Mouse (Mus musculus): ENCODE results near the gene Tmed2. TPM values are rescaled to one million over a fixed set of nuclear protein-coding genes. Genes with fewer than 3 reads are reported as not detected.
A peak's percentile ranks its signal among the peaks of the same experiment; 100 is the strongest.
"Not testable (repeated sequence)": the region's sequence is repeated elsewhere in the genome, so short reads cannot be mapped to it uniquely, and the experiment has no call there.

Tmed2 gene
- polyA plus RNA-seq, 1 experiment from 2014 or later: 629 TPM

DNA sequence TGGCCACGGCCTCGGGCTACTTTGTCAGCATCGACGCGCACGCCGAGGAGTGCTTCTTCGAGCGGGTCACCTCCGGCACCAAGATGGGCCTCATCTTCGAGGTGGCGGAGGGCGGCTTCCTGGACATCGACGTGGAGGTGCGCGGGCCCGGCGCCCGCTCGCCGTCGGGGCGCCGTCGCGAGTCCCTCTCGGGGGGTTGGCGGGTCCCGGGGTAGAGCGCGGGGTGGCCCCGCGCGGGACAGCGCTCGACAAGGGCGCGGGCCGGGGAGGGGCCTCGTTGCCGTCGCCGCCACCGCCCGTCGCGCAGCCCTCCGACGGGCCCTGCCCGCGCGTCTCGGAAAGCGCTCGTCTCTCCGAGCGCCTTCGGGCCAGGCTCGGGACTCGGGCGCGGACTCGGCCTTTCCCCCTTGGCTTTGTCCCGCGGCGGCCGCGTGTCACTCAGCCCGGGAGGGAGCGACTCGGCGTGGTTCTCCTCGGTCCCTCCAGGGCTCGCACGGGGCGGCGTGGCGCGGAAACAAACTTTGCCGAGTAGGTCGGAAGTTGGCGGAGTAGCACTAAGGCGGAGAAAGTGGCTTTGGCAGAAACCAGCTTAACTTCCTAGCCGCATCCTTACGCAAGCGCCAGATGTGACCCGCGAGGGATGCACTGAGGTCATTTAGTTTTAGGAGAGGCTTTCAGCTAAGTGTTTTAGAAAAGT is 558 bp downstream of the Tmed2 start:
- ATAC-seq (ENCODE audit: low read depth) (peak; percentile 69), DNase-seq (ENCODE audit: low spot score) (peak; percentile 41)
- Histone ChIP-seq H3K36me3 (ENCODE audit: control insufficient read depth, insufficient read depth, low read length) (peaks cover 35% of the 10 kb centered on the region), H3K27ac (replicated peaks; ENCODE audit: low read depth, low read length) (peak overlapping the region; percentile 89), H3K4me2 (ENCODE audit: low read depth, low read length) (peak overlapping the region; percentile 80), H3K27me3 (replicated peaks; ENCODE audit: control insufficient read depth, insufficient read depth, low read length) (no peaks in the 10 kb centered on the region), H3K9ac (ENCODE audit: low read depth, low read length) (peak overlapping the region; percentile 93), H3K4me1 (ENCODE audit: control insufficient read depth, insufficient read depth, low read length) (peaks cover 5% of the 10 kb centered on the region; the same call in 1 of the 2 replicates), H3K4me3 (ENCODE audit: low read depth, low read length) (peak overlapping the region; percentile 85), H3K9me3 (ENCODE audit: control insufficient read depth, low read length) (no peaks in the 10 kb centered on the region)
- under 1% methylated on average over 29 of the region's 89 CpGs for WGBS

DNA sequence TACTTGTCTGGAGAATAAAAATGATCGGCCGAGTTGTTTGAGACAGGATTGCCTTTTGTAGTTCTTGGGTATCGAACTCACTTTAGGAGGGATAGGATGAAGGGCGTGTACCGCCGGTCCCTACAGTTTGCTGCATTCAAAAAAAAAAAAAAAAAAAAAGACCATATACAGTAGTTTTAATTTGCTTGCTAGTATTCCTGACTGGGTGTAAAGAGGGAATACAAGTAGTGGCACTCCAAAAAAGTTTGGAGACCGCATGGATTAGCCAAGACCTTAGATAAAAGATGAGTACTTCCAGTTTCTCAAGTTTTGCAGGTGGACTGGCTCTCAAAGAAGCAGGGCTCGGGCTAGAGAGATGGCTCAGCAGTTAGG is 1.1 kb downstream of the Tmed2 start:
- Histone ChIP-seq H3K36me3 (ENCODE audit: control insufficient read depth, insufficient read depth, low read length) (peaks cover 41% of the 10 kb centered on the region), H3K4me1 (ENCODE audit: control insufficient read depth, insufficient read depth, low read length) (peaks cover 5% of the 10 kb centered on the region; the same call in 1 of the 2 replicates), H3K4me2 (ENCODE audit: low read depth, low read length) (peak overlapping the region; percentile 80), H3K27ac (replicated peaks; ENCODE audit: low read depth, low read length) (peak overlapping the region; percentile 89), H3K4me3 (ENCODE audit: low read depth, low read length) (peak overlapping the region; percentile 85), H3K9ac (ENCODE audit: low read depth, low read length) (peak overlapping the region; percentile 93), H3K27me3 (replicated peaks; ENCODE audit: control insufficient read depth, insufficient read depth, low read length) (no peaks in the 10 kb centered on the region), H3K9me3 (ENCODE audit: control insufficient read depth, low read length) (no peaks in the 10 kb centered on the region)
- ATAC-seq (ENCODE audit: low read depth): no peak
- DNase-seq (ENCODE audit: low spot score): no peak
- WGBS: 11% methylated on average over 8 of the region's 8 CpGs

DNA sequence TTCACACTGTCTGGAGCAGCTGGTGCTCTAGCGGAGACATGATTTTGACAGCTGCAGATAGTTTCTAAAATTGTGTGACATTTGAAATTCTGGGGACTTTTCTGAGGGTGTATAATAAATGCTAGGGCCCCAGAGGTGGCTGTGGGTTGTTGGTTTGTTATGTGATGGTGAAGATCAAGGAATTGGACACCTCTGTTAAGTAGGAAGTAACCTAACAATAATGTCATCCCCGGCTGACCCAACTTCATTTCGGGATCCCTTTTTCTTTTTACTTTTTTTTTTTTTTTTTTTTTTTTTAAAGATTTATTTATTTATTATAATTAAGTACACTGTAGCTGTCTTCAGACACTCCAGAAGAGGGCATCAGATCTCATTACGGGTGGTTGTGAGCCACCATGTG is 10.2 kb downstream of the Tmed2 start:
- H3K27me3 ChIP-seq (replicated peaks; ENCODE audit: control insufficient read depth, insufficient read depth, low read length); H3K4me2 ChIP-seq (ENCODE audit: low read depth, low read length); ATAC-seq (ENCODE audit: low read depth); H3K9me3 ChIP-seq (ENCODE audit: control insufficient read depth, low read length); H3K27ac ChIP-seq (replicated peaks; ENCODE audit: low read depth, low read length); H3K4me1 ChIP-seq (ENCODE audit: control insufficient read depth, insufficient read depth, low read length); H3K4me3 ChIP-seq (ENCODE audit: low read depth, low read length); H3K9ac ChIP-seq (ENCODE audit: low read depth, low read length); DNase-seq (ENCODE audit: low spot score): not testable (repeated sequence)
- peaks cover 44% of the 10 kb centered on the region for H3K36me3 ChIP-seq (ENCODE audit: control insufficient read depth, insufficient read depth, low read length)
- WGBS: 78% methylated on average over 3 of the region's 4 CpGs

DNA sequence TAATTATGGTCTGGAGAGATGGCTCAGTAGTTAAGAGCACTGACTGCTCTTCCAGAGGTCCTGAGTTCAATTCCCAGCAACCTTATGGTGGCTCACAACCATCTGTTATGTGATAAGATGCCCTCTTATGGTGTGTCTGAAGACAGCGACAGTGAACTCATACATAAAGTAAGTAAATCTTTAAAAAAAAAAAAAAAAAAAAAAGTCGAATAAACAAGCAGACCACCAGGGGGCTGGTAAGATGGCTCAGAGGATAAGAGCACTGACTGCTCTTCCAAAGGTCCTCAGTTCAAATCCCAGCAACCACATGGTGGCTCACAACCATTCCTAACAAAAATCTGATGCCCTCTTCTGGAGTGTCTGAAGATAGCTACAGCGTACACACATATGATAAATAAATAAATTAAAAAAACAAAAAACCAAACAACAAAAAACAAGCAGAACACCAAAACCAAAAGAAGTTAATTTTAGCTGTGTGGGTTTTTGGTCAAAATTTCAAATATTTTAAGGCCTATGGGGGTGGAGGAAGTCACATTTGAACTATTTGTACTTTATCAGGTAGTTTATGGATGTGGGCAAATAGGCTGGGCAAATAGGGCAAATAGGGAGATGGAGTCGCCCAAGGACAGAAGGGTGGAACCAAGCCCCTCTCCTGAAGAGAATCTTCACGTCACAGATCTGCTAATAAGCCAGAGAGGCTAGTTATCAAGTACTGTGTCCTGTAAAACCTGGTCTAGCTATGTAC is 11.0 kb downstream of the Tmed2 start:
- DNase-seq (ENCODE audit: low spot score); H3K27me3 ChIP-seq (replicated peaks; ENCODE audit: control insufficient read depth, insufficient read depth, low read length); ATAC-seq (ENCODE audit: low read depth); H3K4me1 ChIP-seq (ENCODE audit: control insufficient read depth, insufficient read depth, low read length); H3K9me3 ChIP-seq (ENCODE audit: control insufficient read depth, low read length): not testable (repeated sequence)
- peaks cover 42% of the 10 kb centered on the region for H3K36me3 ChIP-seq (ENCODE audit: control insufficient read depth, insufficient read depth, low read length)
- peak overlapping the region; percentile 85 for H3K4me2 ChIP-seq (ENCODE audit: low read depth, low read length)
- WGBS: 25% methylated on average over 5 of the region's 5 CpGs
- H3K4me3 ChIP-seq (ENCODE audit: low read depth, low read length): peak overlapping the region; percentile 75
- peak overlapping the region; percentile 75 for H3K9ac ChIP-seq (ENCODE audit: low read depth, low read length)
- H3K27ac ChIP-seq (replicated peaks; ENCODE audit: low read depth, low read length): peak overlapping the region; percentile 83

DNA sequence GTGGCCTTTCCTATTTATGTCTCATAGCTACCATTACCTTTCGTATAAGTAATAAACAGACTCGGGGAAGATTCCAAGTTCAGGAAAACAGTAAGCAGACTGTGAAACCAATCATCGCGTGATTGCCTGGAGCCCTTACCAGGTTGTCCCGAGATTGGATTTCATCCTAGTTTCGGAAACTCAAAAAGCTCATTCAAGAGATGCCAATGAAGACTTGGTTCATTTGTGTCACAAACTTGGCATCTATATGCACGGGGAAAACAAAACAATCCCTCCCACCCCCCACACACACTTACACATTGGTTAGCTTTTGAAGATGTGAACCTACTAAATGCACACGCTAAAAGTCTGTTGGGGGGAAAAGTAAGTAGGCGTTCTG is 11.6 kb downstream of the Tmed2 start:
- peak overlapping the region; percentile 83 for H3K27ac ChIP-seq (replicated peaks; ENCODE audit: low read depth, low read length)
- peak overlapping the region; percentile 75 for H3K9ac ChIP-seq (ENCODE audit: low read depth, low read length)
- peak overlapping the region; percentile 85 for H3K4me2 ChIP-seq (ENCODE audit: low read depth, low read length)
- H3K9me3 ChIP-seq (ENCODE audit: control insufficient read depth, low read length): no peaks in the 10 kb centered on the region
- H3K27me3 ChIP-seq (replicated peaks; ENCODE audit: control insufficient read depth, insufficient read depth, low read length): no peaks in the 10 kb centered on the region
- 6% methylated on average over 9 of the region's 9 CpGs for WGBS
- H3K36me3 ChIP-seq (ENCODE audit: control insufficient read depth, insufficient read depth, low read length): peaks cover 42% of the 10 kb centered on the region
- DNase-seq (ENCODE audit: low spot score): no peak
- H3K4me3 ChIP-seq (ENCODE audit: low read depth, low read length): peak overlapping the region; percentile 75
- ATAC-seq (ENCODE audit: low read depth): no peak
- peaks cover 8% of the 10 kb centered on the region; the same call in 1 of the 2 replicates for H3K4me1 ChIP-seq (ENCODE audit: control insufficient read depth, insufficient read depth, low read length)

DNA sequence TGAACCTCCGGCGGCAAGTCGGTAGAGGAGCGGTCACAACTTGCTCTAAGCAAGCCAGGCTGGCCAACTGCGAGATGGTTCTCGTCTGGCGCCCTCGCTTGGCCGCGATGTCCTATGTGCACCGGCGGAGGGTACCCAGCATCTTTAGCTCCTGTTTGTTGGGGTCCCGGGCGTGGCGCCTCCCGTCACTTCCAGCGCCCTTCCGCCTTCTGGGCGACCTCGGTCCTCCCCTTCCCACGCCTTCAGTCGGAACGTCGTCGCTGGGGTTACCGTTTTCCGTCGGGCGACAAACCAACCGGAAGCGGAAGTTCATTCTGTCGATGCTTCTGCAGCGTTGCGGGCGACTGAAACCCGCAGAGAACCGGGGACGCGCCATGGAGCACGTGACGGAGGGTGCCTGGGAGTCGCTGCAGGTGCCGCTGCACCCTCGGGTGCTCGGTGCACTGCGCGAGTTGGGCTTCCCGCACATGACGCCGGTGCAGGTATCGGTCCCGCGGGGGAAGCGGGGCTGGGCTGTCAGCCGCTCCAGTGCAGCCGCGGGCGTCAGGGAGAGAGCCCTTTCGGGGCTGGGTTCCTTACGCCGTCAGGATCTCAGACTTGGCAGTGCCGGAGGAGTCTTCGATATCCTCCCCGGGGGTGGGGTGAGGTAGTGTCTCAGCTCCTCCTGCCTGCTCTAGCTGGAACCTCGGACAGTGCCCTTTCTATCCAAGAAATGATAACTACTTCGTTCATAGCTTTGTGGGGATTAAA is 12.2 kb downstream of the Tmed2 start, which contains the start of gene Ddx55:
Gene Ddx55 (plus strand): TSS at position 307 of the 750 bp plus-strand sequence.
- H3K4me1 ChIP-seq (ENCODE audit: control insufficient read depth, insufficient read depth, low read length): peaks cover 8% of the 10 kb centered on the region; the same call in 1 of the 2 replicates
- ATAC-seq (ENCODE audit: low read depth): peak; percentile 91
- H3K9me3 ChIP-seq (ENCODE audit: control insufficient read depth, low read length): no peaks in the 10 kb centered on the region
- H3K36me3 ChIP-seq (ENCODE audit: control insufficient read depth, insufficient read depth, low read length): peaks cover 41% of the 10 kb centered on the region
- H3K27me3 ChIP-seq (replicated peaks; ENCODE audit: control insufficient read depth, insufficient read depth, low read length): no peaks in the 10 kb centered on the region
- H3K4me2 ChIP-seq (ENCODE audit: low read depth, low read length): peak within 1 kb of the TSS; percentile 85
- H3K4me3 ChIP-seq (ENCODE audit: low read depth, low read length): peak within 1 kb of the TSS; percentile 75
- H3K27ac ChIP-seq (replicated peaks; ENCODE audit: low read depth, low read length): peak within 1 kb of the TSS; percentile 83
- peak; percentile 95 for DNase-seq (ENCODE audit: low spot score)
- WGBS: 1% methylated on average over 61 of the region's 66 CpGs
- peak within 1 kb of the TSS; percentile 75 for H3K9ac ChIP-seq (ENCODE audit: low read depth, low read length)

DNA sequence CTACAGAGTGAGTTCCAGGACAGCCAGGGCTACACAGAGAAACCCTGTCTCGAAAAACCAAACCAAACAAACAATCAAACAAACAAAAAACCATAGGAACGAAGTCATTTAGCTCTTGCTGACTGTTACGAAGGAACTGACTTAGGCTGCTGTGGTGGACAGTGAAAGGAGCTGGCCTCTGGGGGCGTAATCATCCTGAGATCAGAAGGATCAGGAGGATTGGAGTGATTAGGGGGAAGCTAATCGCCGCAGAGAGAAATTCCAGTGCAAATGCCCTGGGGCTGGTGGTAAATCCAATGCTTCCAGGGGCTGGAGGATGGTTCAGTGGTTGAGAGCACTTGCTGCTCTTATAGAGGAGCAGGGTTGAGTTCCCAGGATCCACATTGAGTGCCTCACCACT is 13.1 kb downstream of the Tmed2 start:
- H3K9ac ChIP-seq (ENCODE audit: low read depth, low read length): no peak overlapping the region
- H3K4me1 ChIP-seq (ENCODE audit: control insufficient read depth, insufficient read depth, low read length): peaks cover 8% of the 10 kb centered on the region; the same call in 1 of the 2 replicates
- DNase-seq (ENCODE audit: low spot score): no peak
- H3K27me3 ChIP-seq (replicated peaks; ENCODE audit: control insufficient read depth, insufficient read depth, low read length): no peaks in the 10 kb centered on the region
- 45% methylated on average over 6 of the region's 6 CpGs for WGBS
- peaks cover 41% of the 10 kb centered on the region for H3K36me3 ChIP-seq (ENCODE audit: control insufficient read depth, insufficient read depth, low read length)
- peak overlapping the region; percentile 75 for H3K4me3 ChIP-seq (ENCODE audit: low read depth, low read length)
- ATAC-seq (ENCODE audit: low read depth): no peak
- no peaks in the 10 kb centered on the region for H3K9me3 ChIP-seq (ENCODE audit: control insufficient read depth, low read length)
- H3K4me2 ChIP-seq (ENCODE audit: low read depth, low read length): peak overlapping the region; percentile 85
- H3K27ac ChIP-seq (replicated peaks; ENCODE audit: low read depth, low read length): no peak overlapping the region

DNA sequence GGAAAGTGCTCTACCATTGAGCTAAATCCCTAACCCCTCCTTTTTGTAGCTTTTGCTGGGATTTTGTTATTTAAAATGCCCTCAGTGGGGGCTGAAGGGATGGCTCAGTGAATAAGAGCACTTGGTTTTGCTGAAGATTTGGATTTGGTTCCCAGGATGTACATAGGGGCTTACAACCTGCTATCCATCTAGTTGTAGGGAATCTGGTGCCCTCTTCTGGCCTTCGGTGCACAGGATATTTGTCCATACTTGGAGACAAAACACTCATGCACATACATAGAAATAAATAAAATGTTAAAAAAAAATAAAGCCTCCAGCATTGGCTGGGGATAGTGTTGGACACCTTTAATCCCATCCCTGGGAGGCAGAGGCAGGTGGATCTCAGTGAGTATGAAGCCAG is 14.7 kb downstream of the Tmed2 start:
- Histone ChIP-seq H3K27ac (replicated peaks; ENCODE audit: low read depth, low read length) (no peak overlapping the region), H3K4me3 (ENCODE audit: low read depth, low read length) (no peak overlapping the region), H3K4me2 (ENCODE audit: low read depth, low read length) (no peak overlapping the region), H3K9ac (ENCODE audit: low read depth, low read length) (no peak overlapping the region), H3K4me1 (ENCODE audit: control insufficient read depth, insufficient read depth, low read length) (peaks cover 8% of the 10 kb centered on the region; the same call in 1 of the 2 replicates), H3K9me3 (ENCODE audit: control insufficient read depth, low read length) (no peaks in the 10 kb centered on the region), H3K27me3 (replicated peaks; ENCODE audit: control insufficient read depth, insufficient read depth, low read length) (no peaks in the 10 kb centered on the region), H3K36me3 (ENCODE audit: control insufficient read depth, insufficient read depth, low read length) (peaks cover 53% of the 10 kb centered on the region)
- 80% methylated on average over 1 of the region's 1 CpGs for WGBS
- ATAC-seq (ENCODE audit: low read depth) (no peak), DNase-seq (ENCODE audit: low spot score) (peak; percentile 22)

Data from embryonic facial prominence, embryonic 14.5 days (tissue).